Mouse (Mus musculus) E14TG2a.4 (cell line): ENCODE measurements around the gene Olfr1024.

ENCODE experiments used
- H3K27me3 ChIP-seq: 2 replicates; pipeline ENCODE4 v1.6.1; 2014; ENCODE audit warnings: low read length, control low read depth; ENCODE audit not compliant: insufficient read depth
- H3K36me3 ChIP-seq: 2 replicates; pipeline ENCODE4 v1.6.1; 2014; ENCODE audit warnings: low read length, control low read depth; ENCODE audit not compliant: insufficient read depth
- H3K4me1 ChIP-seq: replicated peaks from 2 replicates; pipeline ENCODE4 v1.6.1; 2014; ENCODE audit warnings: low read depth, low read length, control low read depth
- H3K4me3 ChIP-seq: replicated peaks from 2 replicates; pipeline ENCODE4 v1.5.1; 2014; ENCODE audit warnings: mild to moderate bottlenecking, low read length
- H3K9me3 ChIP-seq: 2 replicates; pipeline ENCODE4 v1.6.1; 2014; ENCODE audit warnings: low read length, control low read depth
- CTCF ChIP-seq: conservative IDR thresholded peaks from 2 replicates; pipeline ENCODE4 v1.5.1; 2014; ENCODE audit warnings: low read length
- NANOG ChIP-seq: IDR thresholded peaks from 2 replicates; pipeline ENCODE4 v1.6.1; 2014; ENCODE audit warnings: borderline replicate concordance, low read length, mixed read lengths
- POU5F1 ChIP-seq: IDR thresholded peaks from 2 replicates; pipeline ENCODE4 v1.6.1; 2014; ENCODE audit warnings: low read length, borderline replicate concordance

The Olfr1024 gene

DNA sequence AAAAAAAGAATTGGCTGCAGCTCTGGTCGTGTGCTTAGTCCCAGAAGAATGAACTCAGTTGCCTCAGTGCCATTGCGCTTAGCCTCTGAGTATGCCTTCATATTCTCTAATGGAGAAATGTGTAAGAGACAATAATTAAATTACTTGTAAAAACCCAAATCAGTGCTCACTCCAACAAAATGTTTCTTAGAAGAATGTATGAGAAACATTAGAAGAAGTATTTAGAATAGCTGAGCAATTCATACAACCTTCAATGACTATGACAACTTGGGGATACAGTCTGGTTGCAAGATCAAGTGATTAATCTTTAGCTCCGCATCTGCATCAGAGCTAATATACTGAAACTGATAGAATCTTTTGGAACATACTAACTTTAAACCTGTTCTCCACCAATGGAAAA lies at the start of gene Olfr1024:
Olfr1024 (minus strand) TSS at position 101 of the 400 bp plus-strand sequence.
- no peaks in the 10 kb centered on the region for H3K9me3 ChIP-seq
- no peaks in the 10 kb centered on the region for H3K36me3 ChIP-seq
- no peaks in the 10 kb centered on the region for H3K27me3 ChIP-seq
- TF ChIP-seq NANOG (no peak), POU5F1 (no peak), CTCF (no peak)
- H3K4me3 ChIP-seq: no peak within 1 kb of the TSS
- no peaks in the 10 kb centered on the region for H3K4me1 ChIP-seq

DNA sequence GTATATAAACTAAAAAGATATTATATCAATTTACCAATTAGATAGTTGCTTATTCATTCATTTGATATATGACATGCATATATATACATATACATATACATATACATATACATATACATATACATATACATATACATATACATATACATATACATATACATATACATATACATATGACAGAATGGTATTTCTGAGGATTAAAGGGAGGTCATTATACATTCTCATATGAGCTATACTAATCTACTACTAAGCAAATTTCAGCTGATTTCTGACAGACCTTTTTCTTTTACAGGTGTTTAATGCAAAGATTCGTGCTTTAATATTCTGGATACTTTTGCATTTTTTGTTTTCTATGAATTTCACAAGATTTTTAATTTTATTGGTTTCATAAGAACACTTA lies 45.3 kb upstream of the Olfr1024 start, which contains the start of gene Olfr1028:
Olfr1028 (plus strand) TSS at position 301 of the 400 bp plus-strand sequence.
- TF ChIP-seq POU5F1: no peak
- TF ChIP-seq NANOG: no peak
- TF ChIP-seq CTCF: no peak
- no peaks in the 10 kb centered on the region for H3K4me1 ChIP-seq
- H3K27me3 ChIP-seq: no peaks in the 10 kb centered on the region
- no peak within 1 kb of the TSS for H3K4me3 ChIP-seq
- H3K36me3 ChIP-seq: no peaks in the 10 kb centered on the region
- no peaks in the 10 kb centered on the region for H3K9me3 ChIP-seq

DNA sequence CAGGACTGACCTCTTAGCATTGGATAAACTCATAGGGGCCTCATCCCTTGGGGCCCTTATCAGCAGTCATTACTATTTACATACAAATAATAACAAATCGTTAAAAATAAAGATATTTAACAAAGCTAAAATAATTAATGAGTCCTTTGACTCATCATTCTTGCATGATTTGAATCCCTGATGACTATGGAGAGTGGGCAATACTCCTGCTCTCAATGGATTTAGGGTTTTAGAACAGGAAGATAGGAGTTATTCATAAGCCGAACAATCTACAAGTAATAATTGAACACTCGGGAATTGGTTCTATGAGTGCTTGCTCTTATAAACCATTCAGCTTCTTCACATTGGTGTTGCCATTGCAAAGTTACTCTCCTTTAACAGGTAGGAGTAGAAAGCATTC lies 16.4 kb upstream of the Olfr1024 start, which contains the start of gene Olfr1026:
Olfr1026 (plus strand) TSS at position 301 of the 400 bp plus-strand sequence.
- H3K4me1 ChIP-seq: no peaks in the 10 kb centered on the region

DNA sequence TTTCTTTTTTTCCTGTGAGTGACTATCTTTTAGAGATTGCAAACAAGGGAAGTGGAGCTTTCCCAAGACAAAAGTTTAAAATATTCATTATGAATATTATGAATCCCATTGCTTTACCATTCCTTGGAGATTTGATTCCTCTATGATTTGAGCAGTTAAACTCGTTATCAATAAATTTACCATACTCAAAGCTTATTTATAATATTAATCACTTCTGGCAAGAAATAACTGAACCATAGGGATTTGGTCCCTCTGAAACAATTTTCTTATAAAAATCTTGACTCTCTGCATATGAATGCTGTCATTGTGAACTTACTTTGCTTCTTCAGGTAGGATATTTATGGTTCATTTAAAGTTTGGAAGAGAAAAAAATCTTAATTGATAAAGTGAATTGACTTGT lies 10.0 kb upstream of the Olfr1024 start, which contains the start of gene Olfr1025-ps1:
Olfr1025-ps1 (plus strand) TSS at position 301 of the 400 bp plus-strand sequence.
- no peak for TF ChIP-seq POU5F1
- TF ChIP-seq CTCF: no peak
- TF ChIP-seq NANOG: no peak
- Histone ChIP-seq H3K27me3 (no peaks in the 10 kb centered on the region), H3K9me3 (no peaks in the 10 kb centered on the region), H3K4me3 (no peak within 1 kb of the TSS), H3K36me3 (no peaks in the 10 kb centered on the region), H3K4me1 (no peaks in the 10 kb centered on the region)

More for the DNA sequence above, 16.4 kb upstream of the Olfr1024 start, which contains the start of gene Olfr1026:
- no peak within 1 kb of the TSS for H3K4me3 ChIP-seq
- no peaks in the 10 kb centered on the region for H3K27me3 ChIP-seq
- TF ChIP-seq NANOG: no peak
- TF ChIP-seq POU5F1: no peak
- TF ChIP-seq CTCF: no peak
- no peaks in the 10 kb centered on the region for H3K36me3 ChIP-seq
- H3K9me3 ChIP-seq: no peaks in the 10 kb centered on the region

DNA sequence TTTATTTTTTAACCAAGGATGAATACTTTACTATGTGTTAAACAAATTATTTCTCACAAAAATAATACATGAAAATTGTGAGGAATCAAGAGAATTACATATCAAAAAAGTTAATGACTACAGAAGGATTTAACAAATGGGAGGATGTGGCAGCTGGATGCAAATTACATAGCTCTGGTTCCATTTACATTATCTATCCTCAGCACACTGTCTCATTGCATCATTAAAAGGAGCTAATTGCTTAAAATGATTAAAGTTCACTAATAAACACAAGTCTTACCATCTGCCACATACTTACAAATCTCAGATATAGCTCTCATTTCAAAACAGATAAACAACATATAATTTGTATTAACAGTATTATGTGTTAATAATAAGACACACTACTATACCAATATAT lies 8.3 kb upstream of the Olfr1024 start:
- Histone ChIP-seq H3K4me1 (no peaks in the 10 kb centered on the region), H3K36me3 (no peaks in the 10 kb centered on the region), H3K4me3 (no peak overlapping the region), H3K27me3 (no peaks in the 10 kb centered on the region), H3K9me3 (no peaks in the 10 kb centered on the region)
- TF ChIP-seq NANOG: no peak
- no peak for TF ChIP-seq CTCF
- no peak for TF ChIP-seq POU5F1

DNA sequence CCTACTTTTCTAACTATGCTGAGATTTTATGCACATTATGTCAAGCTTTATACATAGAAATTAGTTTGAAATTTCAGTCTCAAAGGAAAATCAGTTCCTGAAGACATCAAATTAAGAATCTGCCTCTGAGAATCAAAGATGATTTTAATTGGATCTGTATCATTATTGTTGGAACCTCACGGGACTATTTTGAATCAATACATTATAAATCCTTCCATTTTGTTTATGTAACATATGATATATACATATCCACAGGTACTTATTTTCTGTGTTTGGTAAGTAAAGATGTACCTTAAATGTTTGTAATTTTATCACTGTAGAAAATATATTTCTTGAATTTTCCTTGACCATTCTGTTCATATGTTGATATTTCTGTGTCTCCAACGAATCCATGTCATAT lies 19.5 kb downstream of the Olfr1024 start, which contains the start of gene Olfr1023:
Olfr1023 (plus strand) TSS at position 301 of the 400 bp plus-strand sequence.
- H3K4me1 ChIP-seq: no peaks in the 10 kb centered on the region
- TF ChIP-seq CTCF (no peak), POU5F1 (no peak), NANOG (no peak)
- no peak within 1 kb of the TSS for H3K4me3 ChIP-seq
- H3K27me3 ChIP-seq: no peaks in the 10 kb centered on the region
- no peaks in the 10 kb centered on the region for H3K36me3 ChIP-seq
- no peaks in the 10 kb centered on the region for H3K9me3 ChIP-seq

DNA sequence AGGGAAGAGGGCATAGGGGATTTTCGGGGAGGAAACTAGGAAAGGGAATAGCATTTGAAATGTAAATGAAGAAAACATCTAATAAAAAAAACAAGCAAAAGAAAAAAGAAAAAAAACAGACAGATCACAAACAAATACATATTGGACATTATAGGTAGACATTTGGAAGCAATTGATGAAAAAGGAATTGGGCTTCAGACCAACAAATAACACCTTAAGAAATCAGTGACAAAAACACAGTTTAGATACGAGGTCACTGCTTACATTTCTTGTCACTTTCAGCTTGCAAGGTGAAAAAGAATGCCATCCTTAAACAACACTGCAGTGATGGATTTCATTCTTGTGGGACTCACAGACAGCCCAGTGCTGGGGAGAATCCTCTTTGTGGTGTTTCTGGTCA lies 36.6 kb downstream of the Olfr1024 start, which contains the start of gene Olfr1022:
Olfr1022 (plus strand) TSS at position 301 of the 400 bp plus-strand sequence.
- no peak for TF ChIP-seq CTCF
- no peak for TF ChIP-seq NANOG
- TF ChIP-seq POU5F1: no peak
- Histone ChIP-seq H3K27me3 (no peaks in the 10 kb centered on the region), H3K9me3 (no peaks in the 10 kb centered on the region), H3K4me1 (no peaks in the 10 kb centered on the region), H3K36me3 (no peaks in the 10 kb centered on the region), H3K4me3 (no peak within 1 kb of the TSS)
